Mouse (Mus musculus): Measurements from ENCODE around the gene Gpc2. TPM values are rescaled to one million over a fixed set of nuclear protein-coding genes. Genes with fewer than 3 reads are reported as not detected.

Gene Gpc2
- total RNA-seq, 4 experiments from 2014 or later, result 1.5 to 2.2 (median 1.8) TPM

Other genes with a start within 250 kb of the Gpc2 start
- gene Smok3c, start 226.8 kb downstream of the Gpc2 start, total RNA-seq (2022), result not detected
- gene Zkscan1, start 194.9 kb downstream of the Gpc2 start, total RNA-seq (2022), result 10 to 100 TPM; 40.0 to 46.4 (median 43.2) TPM
- 10 to 100 TPM; 13.4 to 17.5 (median 15.9) TPM for gene Zscan21, start 163.1 kb downstream of the Gpc2 start, total RNA-seq (2022)
- gene Zfp113, start 124.3 kb downstream of the Gpc2 start, total RNA-seq (2022), result 10 to 100 TPM; 10.1 to 14.6 (median 13.2) TPM
- 100 to 1,000 TPM; 132 to 137 (median 134) TPM for gene Cops6, start 118.9 kb downstream of the Gpc2 start, total RNA-seq (2022)
- 10 to 100 TPM; 24.7 to 32.5 (median 28.9) TPM for gene Ap4m1, start 108.0 kb downstream of the Gpc2 start, total RNA-seq (2022)
- 10 to 100 TPM; 14.1 to 17.9 (median 16.0) TPM for gene Mcm7, start 107.6 kb downstream of the Gpc2 start, total RNA-seq (2022)
- gene Taf6, start 92.6 kb downstream of the Gpc2 start, total RNA-seq (2022), result 10 to 100 TPM; 37.9 to 42.7 (median 39.1) TPM
- gene Cnpy4, start 92.5 kb downstream of the Gpc2 start, total RNA-seq (2022), result 10 to 100 TPM; 12.1 to 14.7 (median 13.6) TPM
- 10 to 100 TPM in 2 of 4 experiments, 1 to 10 TPM in 2; 7.4 to 11.1 (median 9.5) TPM for gene Mblac1, start 85.7 kb downstream of the Gpc2 start, total RNA-seq (2022)
- under 1 TPM in 2 of 4 experiments, not detected in 2; 0.19 to 0.37 TPM for gene Nxpe5, start 54.1 kb downstream of the Gpc2 start, total RNA-seq (2022)
- 10 to 100 TPM; 51.6 to 61.3 (median 58.0) TPM for gene Lamtor4, start 24.5 kb downstream of the Gpc2 start, total RNA-seq (2022)
- gene BC037034, start 16.0 kb downstream of the Gpc2 start, total RNA-seq (2022), result 10 to 100 TPM; 64.7 to 74.1 (median 70.8) TPM
- 1 to 10 TPM; 2.9 to 5.2 (median 4.0) TPM for gene Gal3st4, start 7.2 kb downstream of the Gpc2 start, total RNA-seq (2022)
- gene Gm43720, start within 50 bp of the Gpc2 start, total RNA-seq (2022), result not detected
- 1 to 10 TPM in 2 of 4 experiments, under 1 TPM in 2; 0.33 to 2.7 (median 1.1) TPM for gene Stag3, start 235 bp upstream of the Gpc2 start, total RNA-seq (2022)
- gene Pvrig, start 62.0 kb upstream of the Gpc2 start, total RNA-seq (2022), result 1 to 10 TPM in 1 of 4 experiments, under 1 TPM in 1, not detected in 2; 0.58 to 1.5 TPM
- gene Zfp157, start 161.5 kb upstream of the Gpc2 start, total RNA-seq (2022), result 10 to 100 TPM; 21.1 to 29.6 (median 24.7) TPM

All from layer of hippocampus, adult 8-10 months (tissue).